Mouse (Mus musculus): ENCODE results near the gene Msl2.

Gene Msl2

GRCm38 (mm10) chr9:101074332-101075021 is 576 bp downstream of the Msl2 start:
- DNase-seq (ENCODE audit: low spot score), result peak; percentile 88

GRCm38 (mm10) chr9:101075091-101075581 is 1.2 kb downstream of the Msl2 start:
- DNase-seq (ENCODE audit: low spot score), result no peak

GRCm38 (mm10) chr9:101075694-101076093 is 1.8 kb downstream of the Msl2 start:
- no peak for DNase-seq (ENCODE audit: low spot score)

GRCm38 (mm10) chr9:101076095-101076875 is 2.4 kb downstream of the Msl2 start:
- DNase-seq (ENCODE audit: low spot score), result no peak

- no peak for DNase-seq (ENCODE audit: low spot score)
Observed at GRCm38 (mm10) chr9:101077486-101077885, 3.6 kb downstream of the Msl2 start.

GRCm38 (mm10) chr9:101078579-101078978 is 4.7 kb downstream of the Msl2 start:
- no peak for DNase-seq (ENCODE audit: low spot score)

GRCm38 (mm10) chr9:101080046-101080685 is 6.3 kb downstream of the Msl2 start:
- no peak for DNase-seq (ENCODE audit: low spot score)

GRCm38 (mm10) chr9:101083728-101084127 is 9.8 kb downstream of the Msl2 start:
- DNase-seq (ENCODE audit: low spot score), result no peak

GRCm38 (mm10) chr9:101095425-101095824 is 21.5 kb downstream of the Msl2 start:
- DNase-seq (ENCODE audit: low spot score), result no peak

GRCm38 (mm10) chr9:101096461-101096860 is 22.6 kb downstream of the Msl2 start:
- DNase-seq (ENCODE audit: low spot score), result no peak

- no peak for DNase-seq (ENCODE audit: low spot score)
Observed at GRCm38 (mm10) chr9:101097542-101097941, 23.6 kb downstream of the Msl2 start.

GRCm38 (mm10) chr9:101099445-101099844 is 25.5 kb downstream of the Msl2 start:
- no peak for DNase-seq (ENCODE audit: low spot score)

GRCm38 (mm10) chr9:101100163-101100562 is 26.3 kb downstream of the Msl2 start:
- no peak for DNase-seq (ENCODE audit: low spot score)

- DNase-seq (ENCODE audit: low spot score), result no peak
Observed at GRCm38 (mm10) chr9:101101547-101101946, 27.6 kb downstream of the Msl2 start.

GRCm38 (mm10) chr9:101102288-101102687 is 28.4 kb downstream of the Msl2 start:
- DNase-seq (ENCODE audit: low spot score), result no peak

GRCm38 (mm10) chr9:101104931-101105330 is 31.0 kb downstream of the Msl2 start:
- no peak for DNase-seq (ENCODE audit: low spot score)

GRCm38 (mm10) chr9:101105735-101106134 is 31.8 kb downstream of the Msl2 start:
- DNase-seq (ENCODE audit: low spot score), result no peak

- no peak for DNase-seq (ENCODE audit: low spot score)
Observed at GRCm38 (mm10) chr9:101107386-101107785, 33.5 kb downstream of the Msl2 start.

GRCm38 (mm10) chr9:101110013-101110412 is 36.1 kb downstream of the Msl2 start:
- DNase-seq (ENCODE audit: low spot score), result peak; percentile 37

GRCm38 (mm10) chr9:101113317-101113716 is 39.4 kb downstream of the Msl2 start:
- no peak for DNase-seq (ENCODE audit: low spot score)

- no peak for DNase-seq (ENCODE audit: low spot score)
Observed at GRCm38 (mm10) chr9:101114182-101114884, 40.4 kb downstream of the Msl2 start.

- no peak for DNase-seq (ENCODE audit: low spot score)
Observed at GRCm38 (mm10) chr9:101143635-101144034, 69.7 kb downstream of the Msl2 start.
